Mouse (Mus musculus) lung, postnatal 0 days (tissue): ENCODE data around the gene BC035947.

Source experiments
- CTCF ChIP-seq: IDR thresholded peaks from 2 replicates; pipeline ENCODE4 v1.5.1; 2016; ENCODE audit warnings: antibody characterized with exemption, mild to moderate bottlenecking
- EP300 ChIP-seq: IDR thresholded peaks from 2 replicates; pipeline ENCODE4 v1.6.1; 2016; ENCODE audit warnings: antibody characterized with exemption, mild to moderate bottlenecking, control low read depth

DNA sequence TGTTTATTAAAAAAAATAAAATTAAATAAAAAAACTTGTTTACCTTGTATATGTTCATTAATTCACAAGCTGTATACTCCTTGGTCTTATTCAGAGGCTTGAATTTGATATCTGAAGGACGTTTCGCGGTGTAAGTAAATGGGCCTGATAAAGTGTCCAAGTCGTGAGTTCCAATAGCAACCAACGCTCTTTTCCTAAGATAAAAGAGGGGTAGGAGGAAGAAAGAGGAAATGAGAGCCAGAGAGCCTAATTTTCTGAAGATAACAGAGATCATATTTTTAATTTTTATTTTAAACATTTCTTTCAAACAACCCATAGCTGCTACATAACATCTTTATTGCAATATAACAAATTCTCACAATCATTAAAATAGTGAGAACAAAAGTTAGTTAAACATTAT is 39.5 kb downstream of the BC035947 start:
- no peak for TF ChIP-seq CTCF
- TF ChIP-seq EP300: no peak
